Mouse (Mus musculus): ENCODE measurements at regions not wholly inside any gene's neighbourhood (a gene's known extent, or its start where the extent isn't known, plus 50 kb on each side); places are given as distances from the start of the nearest gene placed in this dataset.

- no peak for DNase-seq (ENCODE audit: low spot score)
Observed at GRCm38 (mm10) chr2:173843671-173844070, 106.4 kb downstream of the Vapb start.

GRCm38 (mm10) chr2:173844524-173844923, 107.2 kb downstream of the Vapb start:
- DNase-seq (ENCODE audit: low spot score), result no peak

- no peak for DNase-seq (ENCODE audit: low spot score)
Observed at GRCm38 (mm10) chr2:173845155-173846029, 108.1 kb downstream of the Vapb start.

- no peak for DNase-seq (ENCODE audit: low spot score)
Observed at GRCm38 (mm10) chr2:173851054-173851453, 113.7 kb downstream of the Vapb start.

DNA sequence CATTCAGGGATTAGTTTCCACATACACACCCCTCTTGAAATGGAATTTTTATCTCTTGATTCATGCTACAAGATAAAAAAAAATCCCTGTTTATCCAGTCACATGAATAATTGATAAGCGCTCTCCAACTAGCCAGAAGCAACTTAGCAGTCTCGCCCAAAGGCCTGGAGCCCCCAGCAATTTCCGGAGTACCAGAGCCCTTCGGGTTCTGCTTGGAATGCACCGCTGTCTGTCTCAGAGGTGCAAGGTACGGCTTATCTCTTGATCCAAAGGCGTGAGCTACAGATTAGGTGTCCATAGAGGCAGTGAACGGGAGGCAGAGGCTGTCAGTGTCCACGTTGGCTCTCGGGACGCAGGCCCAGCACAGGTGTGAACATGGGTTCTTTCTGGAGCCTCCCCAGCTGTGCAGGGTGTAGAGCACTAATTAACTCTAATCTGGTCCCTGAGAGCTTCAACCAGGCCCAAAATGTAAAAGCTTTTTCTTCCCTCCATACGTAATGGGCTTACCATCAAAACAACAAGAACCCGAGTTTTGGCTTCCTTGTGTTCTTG, 116.9 kb downstream of the Vapb start:
- no peak for DNase-seq (ENCODE audit: low spot score)

DNA sequence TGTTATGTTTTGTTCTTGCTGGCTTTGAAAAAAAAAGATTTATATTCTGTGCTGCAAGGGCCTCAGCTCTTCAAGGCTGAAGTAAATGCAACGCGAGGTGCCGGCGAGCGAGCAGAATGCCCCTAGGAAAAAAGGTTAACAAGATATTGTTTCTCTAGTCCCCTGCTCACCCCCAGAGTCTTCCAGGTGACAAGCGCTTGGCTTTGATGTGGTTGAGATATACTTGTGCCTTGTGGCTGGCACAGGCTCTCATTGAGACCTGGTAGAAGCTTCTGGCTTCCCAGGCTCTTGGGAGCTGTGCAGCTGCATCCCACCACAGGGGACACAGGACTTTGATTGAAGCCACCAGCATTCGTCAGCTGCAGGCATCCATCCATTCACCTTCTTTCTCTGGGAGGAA, 117.5 kb downstream of the Vapb start:
- peak; percentile 92 for DNase-seq (ENCODE audit: low spot score)

DNA sequence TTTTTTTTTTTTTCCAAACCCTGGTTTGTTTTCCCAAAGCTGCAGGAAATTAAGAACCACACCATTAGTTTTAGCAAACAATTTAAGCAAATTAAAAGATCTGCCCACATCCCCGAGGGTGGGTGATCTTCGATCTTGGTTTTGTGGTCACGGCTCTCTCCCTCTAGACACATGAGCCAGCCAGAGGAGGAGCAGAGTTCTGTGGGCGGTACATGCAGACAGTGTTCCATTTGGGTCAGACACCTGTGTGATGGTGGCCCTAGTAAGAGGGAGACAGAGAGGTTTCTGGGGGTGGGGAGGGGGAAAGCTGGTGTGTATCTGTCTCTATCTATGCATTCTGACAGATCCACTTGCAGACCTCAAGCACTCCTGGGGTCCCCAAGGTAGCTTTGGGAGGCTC, 118.0 kb downstream of the Vapb start:
- peak; percentile 76 for DNase-seq (ENCODE audit: low spot score)

GRCm38 (mm10) chr2:173857006-173857405, 119.7 kb downstream of the Vapb start:
- peak; percentile 27 for DNase-seq (ENCODE audit: low spot score)

DNA sequence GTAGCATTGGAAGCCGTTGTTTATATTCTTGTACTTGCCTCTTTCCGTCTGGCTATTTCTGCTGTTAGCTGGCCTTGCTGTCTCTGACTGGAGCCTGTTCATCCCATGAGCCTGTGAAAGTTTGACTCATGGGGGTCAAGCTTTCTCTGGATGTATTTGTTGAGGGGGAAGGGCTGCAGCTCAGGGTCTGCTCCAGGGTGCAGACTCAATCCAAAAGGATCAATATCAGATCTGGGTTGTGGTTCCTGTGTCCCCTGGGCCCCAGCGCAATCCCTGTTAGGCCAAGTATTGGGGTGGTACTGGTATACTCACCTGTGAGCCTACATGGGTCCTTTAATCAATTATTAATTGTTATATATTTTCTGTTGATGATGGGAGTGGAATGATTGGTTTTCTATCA, 135.7 kb downstream of the Vapb start:
- DNase-seq (ENCODE audit: low spot score), result no peak

Data from thymus, postnatal 0 days (tissue).